In the genomic region with DNA sequence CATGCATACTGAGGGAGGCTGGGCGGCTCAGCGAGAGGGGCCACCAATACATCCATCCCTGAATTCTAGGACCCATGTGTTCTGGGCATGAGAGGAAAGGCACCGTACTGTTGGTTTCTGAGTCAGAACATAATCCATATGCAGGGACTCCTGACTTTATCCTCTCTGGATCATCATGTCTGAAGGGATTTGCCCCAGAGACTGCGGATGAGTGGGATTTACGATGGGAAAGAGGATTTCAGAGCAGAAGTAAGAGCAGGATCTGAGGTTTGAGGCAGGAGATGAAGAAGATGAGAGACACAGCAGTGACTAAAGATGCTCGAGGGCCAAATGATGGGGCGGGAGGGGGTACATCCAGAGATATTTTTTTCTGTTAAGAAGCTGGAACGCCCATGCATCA, we compare ENCODE assay signal across 34 mouse cellular contexts. TPM values are rescaled to one million over a fixed set of nuclear protein-coding genes. Genes with fewer than 3 reads are reported as not detected.
"Had no signal": no experiment of that assay in that cellular context is flagged by ENCODE, and none has a peak within 500 bp of the region (broad histone marks: within the 10 kb centered on the region; RNA-seq: fewer than 3 reads in every experiment).

No protein-coding gene starts in this region.

- H3K9ac ChIP-seq: heart, embryonic 13.5 days; heart, embryonic 15.5 days; hindbrain, embryonic 12.5 days; hindbrain, embryonic 14.5 days; intestine, embryonic 15.5 days; kidney, embryonic 15.5 days; limb, embryonic 13.5 days; limb, embryonic 15.5 days; liver, embryonic 12.5 days; liver, embryonic 14.5 days had no signal

- H3K4me3 ChIP-seq: heart, adult 2 months; heart, embryonic 13.5 days; heart, embryonic 15.5 days; hindbrain, embryonic 12.5 days; intestine, embryonic 15.5 days; kidney, embryonic 15.5 days; layer of hippocampus, adult 2 months; limb, embryonic 13.5 days; limb, embryonic 15.5 days; liver, embryonic 12.5 days had no signal

- DNase-seq: gastrocnemius, postnatal 14 days; gastrocnemius, postnatal 36 days; heart, adult 11 months; heart, adult 2 months; heart, postnatal 14 days; heart, postnatal 36 days; kidney, adult 18-20 months; kidney, adult 8-10 months; kidney, postnatal 14 days; kidney, postnatal 36 days; layer of hippocampus, adult 9-11 months; layer of hippocampus, postnatal 36 days; left cerebral cortex, postnatal 4 days had no signal

- H3K9me3 ChIP-seq: heart, embryonic 15.5 days; hindbrain, embryonic 12.5 days; intestine, embryonic 15.5 days; kidney, embryonic 15.5 days; limb, embryonic 15.5 days had no signal

- ATAC-seq: hindbrain, embryonic 16.5 days; inflammation-experienced regulatory T-cells, adult 6 months; intestine, embryonic 15.5 days; intestine, postnatal 0 days; liver, embryonic 12.5 days had no signal

- H3K27me3 ChIP-seq: heart, embryonic 13.5 days; heart, embryonic 15.5 days; hindbrain, embryonic 12.5 days; intestine, embryonic 15.5 days; kidney, embryonic 15.5 days; limb, embryonic 13.5 days; limb, embryonic 15.5 days; liver, embryonic 12.5 days had no signal

- H3K4me2 ChIP-seq: heart, embryonic 11.5 days; heart, embryonic 13.5 days; heart, embryonic 15.5 days; hindbrain, embryonic 12.5 days; hindbrain, embryonic 14.5 days; intestine, embryonic 15.5 days; kidney, embryonic 15.5 days; limb, embryonic 13.5 days; limb, embryonic 15.5 days; liver, embryonic 12.5 days had no signal

- H3K36me3 ChIP-seq: heart, embryonic 13.5 days; heart, embryonic 15.5 days; hindbrain, embryonic 12.5 days; intestine, embryonic 15.5 days; kidney, embryonic 15.5 days; limb, embryonic 13.5 days; limb, embryonic 15.5 days; liver, embryonic 12.5 days had no signal

- H3K4me1 ChIP-seq: hindbrain, embryonic 12.5 days; intestine, embryonic 15.5 days; limb, embryonic 13.5 days; limb, embryonic 15.5 days; liver, embryonic 12.5 days had no signal

- H3K27ac ChIP-seq: heart, adult 2 months; heart, embryonic 13.5 days; heart, embryonic 15.5 days; hindbrain, embryonic 12.5 days; hindbrain, embryonic 14.5 days; intestine, embryonic 15.5 days; kidney, embryonic 15.5 days; kidney, postnatal 0 days; layer of hippocampus, adult 2 months; limb, embryonic 13.5 days; limb, embryonic 15.5 days; liver, embryonic 12.5 days; liver, embryonic 14.5 days had no signal

RNA-seq across cellular contexts. Expression of gene Npcd, which starts 39.5 kb away (rescaled TPM):
- total RNA-seq: hematopoietic stem cell, adult 5-6 weeks; liver, adult 2 months had no signal
- polyA plus RNA-seq: heart, embryonic 13.5 days; heart, embryonic 15.5 days; heart, postnatal 0 days; inflammation-experienced regulatory T-cells, adult 6 months; intestine, postnatal 0 days; kidney, embryonic 15.5 days; large intestine, adult 2 months; limb, embryonic 11.5 days; limb, embryonic 15.5 days; liver, adult 2 months; liver, embryonic 12.5 days had no signal
